Mouse (Mus musculus) heart, embryonic 10.5 days (tissue): ENCODE results near the gene Polr2a. TPM values are rescaled to one million over a fixed set of nuclear protein-coding genes. Genes with fewer than 3 reads are reported as not detected.

Experiments
- DNase-seq: peaks from one replicate; pipeline ENCODE4 v3.0.0-alpha.2; 2017; ENCODE audit warnings: low spot score
- H3K27ac ChIP-seq: fragments of 300-500 bp; sonication (generic); 2 replicates; pipeline ENCODE4 v1.5.1; 2016; ENCODE audit warnings: mild to moderate bottlenecking
- H3K27me3 ChIP-seq: fragments of 300-500 bp; sonication (generic); 2 replicates; pipeline ENCODE4 v1.6.1; 2016; ENCODE audit warnings: mild to moderate bottlenecking; ENCODE audit not compliant: poor library complexity, insufficient read depth, severe bottlenecking
- H3K36me3 ChIP-seq: fragments of 300-500 bp; sonication (generic); 2 replicates; pipeline ENCODE4 v1.6.1; 2016; ENCODE audit warnings: mild to moderate bottlenecking, moderate library complexity
- H3K4me1 ChIP-seq: fragments of 300-500 bp; sonication (generic); 2 replicates; pipeline ENCODE4 v1.6.1; 2016; ENCODE audit warnings: mild to moderate bottlenecking
- H3K4me3 ChIP-seq: fragments of 300-500 bp; sonication (generic); 2 replicates; pipeline ENCODE4 v1.5.1; 2016; ENCODE audit warnings: mild to moderate bottlenecking, moderate library complexity
- H3K9me3 ChIP-seq: fragments of 300-500 bp; sonication (generic); 2 replicates; pipeline ENCODE4 v1.6.1; 2016; ENCODE audit warnings: mild to moderate bottlenecking, moderate library complexity
- WGBS: fragments of 180-500 bp; shearing (Covaris S2); methylation state at CpG from one replicate; pipeline ENCODE4 v1.1.7; 2016; 5-methylcytosine and 5-hydroxymethylcytosine counted together
- polyA plus RNA-seq: library from polyadenylated mRNA; unstranded; fragments of >200 nt; fragmentation: Nextera tagmentation; extraction: Ambion mirVana; gene quantifications from 2 replicates; pipeline ENCODE4 v1.2.1, GENCODE M21; 2016

The Polr2a gene
- polyA plus RNA-seq, 1 experiment from 2014 or later: 29.6 TPM

DNA sequence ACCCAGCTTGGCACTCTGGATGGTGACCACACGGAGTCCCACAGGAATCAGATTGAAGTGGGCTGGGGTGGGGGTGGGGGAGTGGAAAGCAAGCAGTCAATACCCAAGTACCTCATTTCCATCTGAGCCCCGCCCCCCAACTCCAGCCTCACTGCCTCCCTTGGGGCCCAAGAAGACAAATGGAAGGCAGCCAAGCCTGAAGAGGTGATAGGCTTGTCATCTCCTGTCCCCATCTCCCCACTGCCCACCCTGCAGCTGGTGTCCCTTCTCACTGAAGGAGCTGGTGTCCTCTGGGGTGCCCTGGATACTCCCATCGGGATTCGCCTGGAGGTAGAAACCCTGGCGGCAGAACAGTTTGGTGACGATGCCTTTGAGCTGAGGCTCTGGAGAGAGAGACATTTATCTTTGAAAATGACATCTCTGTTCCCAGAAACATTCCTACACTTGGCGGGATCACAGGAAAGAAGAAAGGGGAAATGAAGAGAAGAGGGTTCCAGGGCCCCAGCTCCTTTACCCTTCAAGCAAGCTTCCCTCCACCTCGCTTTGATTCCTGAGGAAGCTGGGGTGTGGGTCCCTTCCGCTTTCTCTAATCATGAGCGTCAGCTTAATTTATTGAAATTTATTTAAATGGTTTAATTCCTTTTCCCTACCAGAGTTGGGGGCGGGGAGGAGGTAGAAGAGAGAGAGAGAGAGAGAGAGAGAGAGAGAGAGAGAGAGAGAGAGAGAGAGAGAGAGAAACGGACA is 41.1 kb upstream of the Polr2a start:
- no peaks in the 10 kb centered on the region for H3K36me3 ChIP-seq
- H3K9me3 ChIP-seq: no peaks in the 10 kb centered on the region
- H3K4me3 ChIP-seq: peak overlapping the region; percentile 71
- no peak for DNase-seq
- H3K4me1 ChIP-seq: peaks cover 68% of the 10 kb centered on the region
- peaks cover 80% of the 10 kb centered on the region for H3K27me3 ChIP-seq
- WGBS: 23% methylated on average over 11 of the region's 12 CpGs
- H3K27ac ChIP-seq: peak overlapping the region; percentile 94

DNA sequence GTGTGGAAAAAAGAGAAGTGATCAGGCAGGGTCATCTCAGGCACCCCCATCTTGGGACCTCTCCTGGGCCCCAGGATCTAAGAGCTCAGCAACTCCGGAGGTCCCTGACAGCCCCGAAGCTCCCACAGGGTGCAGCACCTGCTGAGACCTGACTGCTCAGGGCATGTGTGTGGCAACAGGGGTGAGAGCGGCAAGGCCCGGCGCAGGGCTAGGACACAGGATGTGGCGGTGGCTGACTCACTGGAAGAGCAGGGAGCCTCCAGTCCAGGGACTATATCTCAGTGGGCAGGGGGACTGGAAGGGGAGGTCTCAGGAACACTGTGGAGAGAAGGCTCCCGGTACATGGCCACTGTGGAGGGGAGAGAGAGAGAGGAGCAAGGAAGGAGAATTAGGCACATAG is 39.5 kb upstream of the Polr2a start:
- peaks cover 77% of the 10 kb centered on the region for H3K27me3 ChIP-seq
- H3K27ac ChIP-seq: no peak overlapping the region
- peaks cover 52% of the 10 kb centered on the region for H3K4me1 ChIP-seq
- H3K9me3 ChIP-seq: no peaks in the 10 kb centered on the region
- H3K36me3 ChIP-seq: no peaks in the 10 kb centered on the region
- no peak for DNase-seq
- H3K4me3 ChIP-seq: peak overlapping the region; percentile 28; the same call in 1 of the 2 replicates
- WGBS: 76% methylated on average over 7 of the region's 7 CpGs

DNA sequence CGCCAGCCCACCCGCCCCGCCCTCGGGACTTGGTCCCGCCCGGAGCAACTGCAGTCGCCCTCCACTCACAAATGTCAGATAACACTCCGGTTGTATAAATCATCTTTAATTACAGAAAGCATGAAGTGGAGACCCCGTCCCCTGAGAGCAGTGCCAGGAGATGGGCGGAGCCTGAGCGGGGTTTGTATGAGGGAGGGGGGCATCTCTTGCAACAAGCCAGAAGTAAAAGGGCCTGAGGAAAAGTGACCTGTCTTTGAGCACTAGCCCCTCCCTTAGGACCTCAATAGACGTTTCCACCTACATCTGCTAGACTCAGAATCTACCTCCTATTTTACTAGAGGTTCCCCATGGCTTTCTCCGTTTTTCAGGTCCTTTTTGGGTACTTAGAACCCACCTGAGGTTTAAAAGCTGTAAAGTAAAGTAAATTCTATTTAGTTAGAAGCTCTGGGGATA is 37.6 kb upstream of the Polr2a start:
- DNase-seq: no peak
- H3K4me1 ChIP-seq: peaks cover 39% of the 10 kb centered on the region
- WGBS: 2% methylated on average over 13 of the region's 13 CpGs
- peak overlapping the region; percentile 83 for H3K27ac ChIP-seq
- peaks cover 65% of the 10 kb centered on the region for H3K27me3 ChIP-seq
- no peaks in the 10 kb centered on the region for H3K9me3 ChIP-seq
- H3K36me3 ChIP-seq: no peaks in the 10 kb centered on the region
- peak overlapping the region; percentile 65 for H3K4me3 ChIP-seq

DNA sequence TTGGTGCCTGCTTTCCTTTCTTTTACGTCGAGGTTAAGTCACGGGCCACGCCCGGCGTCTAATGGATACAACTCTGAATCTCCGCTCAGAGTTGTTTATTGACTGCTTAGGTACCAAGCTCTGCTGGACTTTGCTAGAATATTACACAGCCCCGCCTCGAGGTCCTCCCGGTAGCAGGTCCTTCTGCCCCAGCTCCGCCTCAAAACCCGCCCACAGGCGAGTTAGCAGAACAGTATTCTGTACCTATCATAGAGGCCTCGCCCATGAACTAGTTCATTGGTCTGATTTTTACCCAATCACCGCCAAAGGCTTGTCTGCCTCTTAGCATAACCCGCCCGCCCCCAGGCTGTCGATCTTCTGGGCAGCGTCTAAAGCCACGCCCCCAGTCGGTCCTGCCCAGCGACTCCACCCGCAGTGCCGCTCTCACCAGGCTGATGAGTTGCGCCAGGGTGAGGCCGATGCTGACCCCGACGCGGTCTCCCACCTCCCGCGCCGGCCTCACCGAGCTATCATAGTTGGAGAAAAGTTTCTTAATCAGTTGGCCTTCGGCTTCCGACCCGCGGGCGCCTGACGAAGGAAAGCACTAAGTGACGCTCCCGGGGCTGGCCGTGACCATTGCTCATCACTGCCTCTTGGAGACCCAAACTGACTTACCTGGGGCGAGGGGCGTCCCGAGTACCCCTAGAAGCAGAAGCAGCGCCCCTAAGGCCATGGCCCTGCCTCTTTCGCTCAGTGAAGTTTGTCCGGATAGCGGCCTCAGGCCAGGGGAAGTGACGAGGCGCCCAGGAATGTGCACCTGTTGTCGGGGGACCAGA is 36.9 kb upstream of the Polr2a start, which contains the start of gene Chrnb1:
Gene Chrnb1 (minus strand): TSS at position 776 of the 815 bp plus-strand sequence.
- Histone ChIP-seq H3K27me3 (peaks cover 63% of the 10 kb centered on the region), H3K27ac (peak within 1 kb of the TSS; percentile 83), H3K36me3 (no peaks in the 10 kb centered on the region), H3K4me1 (peaks cover 33% of the 10 kb centered on the region), H3K9me3 (no peaks in the 10 kb centered on the region), H3K4me3 (peak within 1 kb of the TSS; percentile 65)
- 2% methylated on average over 52 of the region's 52 CpGs for WGBS
- DNase-seq: peak; percentile 98

DNA sequence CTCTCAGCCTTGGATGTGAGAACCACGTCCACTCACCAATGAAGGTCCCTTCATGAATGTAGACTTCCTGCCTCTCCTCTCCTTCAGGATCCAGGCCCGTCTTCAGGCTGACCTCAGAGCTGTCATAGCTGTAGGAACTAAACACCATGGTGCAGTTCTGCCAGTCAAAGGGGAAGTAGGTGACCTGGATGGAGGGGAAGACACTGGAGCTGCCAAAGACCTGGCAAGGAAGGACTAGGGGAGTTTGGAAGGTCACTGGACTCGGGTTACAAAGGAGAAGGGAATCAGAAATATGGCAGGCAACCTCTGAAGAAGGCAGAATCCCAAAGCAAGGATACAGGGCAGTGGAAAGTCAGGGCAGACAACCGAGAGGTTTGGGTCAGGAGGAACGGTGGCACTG is 35.0 kb upstream of the Polr2a start:
- H3K9me3 ChIP-seq: no peaks in the 10 kb centered on the region
- DNase-seq: no peak
- no peaks in the 10 kb centered on the region for H3K36me3 ChIP-seq
- no peak overlapping the region for H3K27ac ChIP-seq
- peaks cover 26% of the 10 kb centered on the region for H3K4me1 ChIP-seq
- peaks cover 43% of the 10 kb centered on the region for H3K27me3 ChIP-seq
- WGBS: 59% methylated on average over 5 of the region's 5 CpGs
- H3K4me3 ChIP-seq: no peak overlapping the region

DNA sequence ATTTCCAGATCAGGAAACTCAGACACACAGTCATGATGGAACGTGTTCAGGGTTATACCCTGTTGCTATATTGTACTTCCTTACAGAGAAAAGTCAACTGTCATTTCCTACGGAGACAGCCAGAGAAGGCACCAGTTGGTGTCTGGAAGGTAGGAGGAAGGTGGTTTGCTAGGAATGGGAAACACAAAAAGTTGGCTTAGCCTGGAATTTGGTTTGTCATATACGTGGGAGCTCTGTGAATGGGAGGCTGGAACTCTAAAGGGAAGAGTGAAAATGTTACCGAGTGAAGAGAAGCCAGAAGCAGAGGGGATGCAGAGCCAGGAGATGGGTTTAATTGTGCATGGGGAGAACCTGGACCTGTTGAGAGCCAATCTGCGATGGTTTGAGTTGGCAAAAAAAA is 33.0 kb upstream of the Polr2a start:
- Histone ChIP-seq H3K36me3 (no peaks in the 10 kb centered on the region), H3K27ac (no peak overlapping the region), H3K4me3 (no peak overlapping the region), H3K4me1 (peaks cover 23% of the 10 kb centered on the region), H3K9me3 (no peaks in the 10 kb centered on the region), H3K27me3 (peaks cover 23% of the 10 kb centered on the region)
- DNase-seq: no peak
- 71% methylated on average over 5 of the region's 5 CpGs for WGBS

DNA sequence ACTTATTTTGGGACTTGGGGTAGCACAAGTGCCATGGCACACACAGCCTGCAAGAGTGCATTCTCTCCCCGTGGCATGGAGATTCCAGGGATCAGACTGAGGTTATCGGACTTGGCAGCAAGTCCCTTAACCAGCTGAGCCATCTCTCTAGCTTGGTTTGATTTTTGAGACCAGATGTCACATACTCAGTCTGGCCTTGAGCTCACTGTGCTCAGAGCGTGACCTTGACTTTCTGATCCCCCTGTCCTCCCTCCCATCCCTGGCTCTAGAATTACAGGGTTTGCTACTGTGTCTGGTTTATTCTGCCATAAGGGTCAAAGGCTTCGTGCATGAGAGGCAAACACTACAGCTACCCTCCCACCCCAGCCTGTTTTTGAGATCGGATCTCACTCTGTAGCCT is 31.0 kb upstream of the Polr2a start:
- DNase-seq: no peak
- no peaks in the 10 kb centered on the region for H3K36me3 ChIP-seq
- H3K4me1 ChIP-seq: peaks cover 20% of the 10 kb centered on the region; the same call in 1 of the 2 replicates
- no peak overlapping the region for H3K4me3 ChIP-seq
- no peak overlapping the region for H3K27ac ChIP-seq
- 63% methylated on average over 5 of the region's 5 CpGs for WGBS
- H3K27me3 ChIP-seq: peaks cover 20% of the 10 kb centered on the region
- no peaks in the 10 kb centered on the region for H3K9me3 ChIP-seq

DNA sequence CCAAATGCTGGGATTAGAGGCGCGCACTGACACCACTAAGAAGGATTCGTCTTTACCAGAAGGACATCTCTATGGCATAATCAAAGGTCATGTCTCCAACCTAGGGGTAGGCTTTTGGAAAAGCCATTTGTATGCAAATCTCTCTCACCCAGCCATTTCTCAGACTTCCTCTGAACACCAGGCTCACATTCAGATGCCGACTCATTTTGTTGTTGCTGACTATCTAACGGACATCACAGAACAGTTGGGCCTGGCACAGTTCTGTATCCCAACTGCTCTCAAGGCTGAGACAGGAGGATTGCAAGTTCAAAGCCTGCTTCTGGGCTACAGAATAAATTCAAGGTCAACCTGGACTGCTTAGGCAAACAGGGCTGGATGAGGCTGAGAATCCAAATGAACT is 28.9 kb upstream of the Polr2a start:
- H3K4me1 ChIP-seq: peaks cover 18% of the 10 kb centered on the region; the same call in 1 of the 2 replicates
- H3K9me3 ChIP-seq: no peaks in the 10 kb centered on the region
- H3K27me3 ChIP-seq: peaks cover under 1% of the 10 kb centered on the region; the same call in 1 of the 2 replicates
- 84% methylated on average over 5 of the region's 5 CpGs for WGBS
- no peaks in the 10 kb centered on the region for H3K36me3 ChIP-seq
- no peak overlapping the region for H3K27ac ChIP-seq
- no peak for DNase-seq
- no peak overlapping the region for H3K4me3 ChIP-seq

DNA sequence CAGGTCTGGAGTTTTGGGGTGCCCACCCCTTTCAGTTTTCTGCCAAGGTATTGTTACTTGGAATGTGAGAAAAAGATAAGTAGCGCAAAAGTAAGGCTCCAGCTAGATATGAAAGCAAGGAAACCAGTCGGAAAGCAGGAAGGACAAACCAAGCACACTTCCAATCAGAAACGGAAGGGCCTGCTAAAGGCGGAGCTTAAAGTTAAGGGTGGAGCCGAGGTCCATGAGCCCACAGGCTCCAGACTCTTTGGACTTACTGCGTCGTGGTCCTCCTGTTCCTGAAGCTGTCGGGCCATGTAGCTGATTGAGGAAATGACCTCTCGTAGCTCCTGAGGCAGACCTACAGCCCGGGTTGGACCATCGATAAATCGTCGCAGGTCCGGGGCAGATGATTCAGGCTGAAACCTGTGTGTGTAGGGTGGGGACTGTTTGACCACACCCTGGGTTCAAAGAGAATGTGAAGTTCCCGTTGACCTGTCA is 26.4 kb upstream of the Polr2a start:
- WGBS: 29% methylated on average over 15 of the region's 15 CpGs
- no peak for DNase-seq
- Histone ChIP-seq H3K4me1 (peaks cover 12% of the 10 kb centered on the region; the same call in 1 of the 2 replicates), H3K4me3 (peak overlapping the region; percentile 40), H3K27me3 (peaks cover 6% of the 10 kb centered on the region; the same call in 1 of the 2 replicates), H3K9me3 (no peaks in the 10 kb centered on the region), H3K36me3 (no peaks in the 10 kb centered on the region), H3K27ac (peak overlapping the region; percentile 50; the same call in 1 of the 2 replicates)

DNA sequence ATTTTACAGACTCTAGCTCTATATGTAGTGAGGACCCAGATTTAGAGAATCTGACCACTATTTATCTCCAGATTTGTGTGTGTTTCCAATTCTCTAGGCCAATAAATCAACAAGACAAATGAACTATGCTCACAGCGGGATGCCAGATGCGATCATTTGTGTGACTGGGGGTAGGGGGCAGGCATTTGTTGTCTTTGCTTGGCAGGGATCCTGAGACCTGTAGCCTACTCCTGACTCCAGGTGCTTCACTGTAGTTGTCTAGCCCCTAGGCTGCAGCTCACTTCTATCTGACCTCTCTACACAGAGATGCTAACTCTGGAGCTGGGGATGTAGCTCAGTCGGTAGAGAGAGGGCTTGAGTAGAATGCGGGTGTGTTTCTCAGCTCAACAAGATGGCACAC is 23.4 kb upstream of the Polr2a start:
- Histone ChIP-seq H3K27ac (no peak overlapping the region), H3K9me3 (no peaks in the 10 kb centered on the region), H3K4me1 (peaks cover 28% of the 10 kb centered on the region), H3K27me3 (peaks cover 36% of the 10 kb centered on the region), H3K36me3 (peaks cover 12% of the 10 kb centered on the region; the same call in 1 of the 2 replicates), H3K4me3 (no peak overlapping the region)
- 32% methylated on average over 4 of the region's 4 CpGs for WGBS
- no peak for DNase-seq

DNA sequence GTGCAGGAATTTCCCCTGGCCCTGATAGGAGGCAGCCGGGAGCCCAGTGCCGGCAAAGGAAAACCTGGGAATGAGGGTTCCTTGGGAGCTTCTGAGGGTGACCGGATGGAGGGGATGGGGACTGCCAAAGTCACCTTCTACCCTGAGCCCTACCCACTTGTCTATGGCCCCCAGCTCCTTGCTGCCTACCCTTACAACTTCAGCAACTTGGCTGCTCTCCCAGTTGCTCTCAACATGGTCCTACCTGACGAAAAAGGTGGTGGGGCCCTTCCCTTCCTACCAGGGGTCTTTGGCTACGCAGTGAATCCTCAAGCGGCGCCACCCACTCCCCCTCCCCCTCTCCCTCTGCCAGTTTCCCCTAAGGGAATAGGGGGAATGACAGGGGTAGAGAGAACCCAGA is 20.5 kb upstream of the Polr2a start:
- Histone ChIP-seq H3K36me3 (peaks cover 25% of the 10 kb centered on the region; the same call in 1 of the 2 replicates), H3K4me1 (peaks cover 31% of the 10 kb centered on the region), H3K4me3 (no peak overlapping the region), H3K9me3 (no peaks in the 10 kb centered on the region), H3K27me3 (peaks cover 50% of the 10 kb centered on the region), H3K27ac (no peak overlapping the region)
- 45% methylated on average over 7 of the region's 7 CpGs for WGBS
- DNase-seq: no peak

DNA sequence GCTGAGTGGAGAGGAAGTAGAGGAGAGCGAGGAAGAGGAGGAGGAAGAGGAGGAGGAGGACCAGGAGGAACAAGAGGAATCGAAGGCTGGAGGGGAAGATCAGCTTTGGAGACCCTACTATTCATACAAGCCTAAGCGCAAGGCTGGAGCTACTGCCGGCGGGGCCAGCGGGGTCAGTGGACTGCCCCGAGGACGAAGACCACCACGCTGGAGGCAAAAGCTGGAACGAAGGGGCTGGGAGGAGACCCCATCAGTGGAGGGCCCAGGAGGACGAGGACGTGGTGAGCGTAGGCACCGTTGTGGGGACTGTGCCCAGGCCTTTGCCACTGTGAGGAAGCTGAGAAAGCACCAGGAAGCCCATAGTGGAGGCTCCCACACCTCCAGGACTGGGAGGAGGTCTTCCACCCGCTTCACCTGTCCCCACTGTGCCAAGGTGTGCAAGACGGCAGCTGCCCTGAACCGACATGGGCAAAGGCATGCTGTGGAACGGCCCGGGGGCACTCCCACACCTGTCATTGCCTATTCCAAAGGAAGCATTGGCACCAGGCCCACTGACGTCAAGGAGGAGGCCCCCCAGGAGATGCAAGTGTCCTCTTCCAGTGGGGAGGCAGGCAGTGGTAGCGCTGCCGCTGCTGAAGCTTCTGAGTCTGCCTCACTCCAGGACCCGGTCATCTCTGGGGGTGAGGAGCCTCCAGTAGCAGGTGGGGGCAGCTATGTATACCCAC is 20.0 kb upstream of the Polr2a start:
- WGBS: 65% methylated on average over 23 of the region's 23 CpGs
- Histone ChIP-seq H3K9me3 (no peaks in the 10 kb centered on the region), H3K27me3 (peaks cover 50% of the 10 kb centered on the region), H3K27ac (no peak overlapping the region), H3K36me3 (peaks cover 25% of the 10 kb centered on the region; the same call in 1 of the 2 replicates), H3K4me3 (no peak overlapping the region; the same call in 1 of the 2 replicates), H3K4me1 (peaks cover 31% of the 10 kb centered on the region)
- no peak for DNase-seq
